ENCODE assay signal across 12 mouse cellular contexts in the genomic region with DNA sequence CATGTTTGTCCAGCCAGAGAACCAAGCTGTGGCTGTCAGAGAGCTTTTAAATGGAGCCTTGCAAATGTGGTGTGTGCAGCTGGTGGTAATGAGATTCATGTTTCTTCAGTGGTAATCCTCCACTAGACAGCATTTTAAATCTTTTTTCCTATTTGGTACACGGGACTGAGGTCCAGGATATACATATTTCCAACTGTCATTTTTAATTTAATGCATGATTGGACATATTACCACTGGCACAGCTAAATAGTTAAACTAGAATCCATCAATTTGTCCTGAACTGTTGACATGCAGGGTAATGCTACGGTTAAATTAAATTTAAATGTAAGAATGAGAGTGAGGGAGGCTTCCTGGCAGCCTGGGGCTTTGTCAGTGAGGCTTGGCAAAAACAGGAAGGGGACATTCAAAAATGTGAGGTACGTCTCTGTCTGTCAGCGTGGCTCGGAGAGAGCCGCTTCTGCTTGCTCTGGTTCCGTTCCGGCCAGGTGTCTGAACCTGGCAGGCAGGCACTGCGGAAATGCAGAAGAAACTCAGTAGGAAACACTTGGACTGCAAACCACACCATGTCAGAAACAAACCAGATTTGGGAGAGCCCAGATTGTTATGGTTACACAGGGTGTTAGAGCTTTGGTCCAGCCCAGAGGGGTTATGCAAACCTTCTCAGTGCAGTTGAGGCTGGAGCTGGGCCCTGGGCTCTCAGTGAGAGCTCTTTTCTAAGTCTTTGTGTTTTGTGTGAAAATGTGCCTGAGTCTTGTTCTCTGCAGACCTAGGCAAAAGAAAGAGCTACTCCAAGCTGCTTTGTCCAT.
DNase-seq lines count a peak whose midpoint lies in the region; ATAC-seq lines count a peak whose summit lies in the region.
"Had no signal": no experiment of that assay in that cellular context is flagged by ENCODE, and none has a peak within 500 bp of the region (broad histone marks: within the 10 kb centered on the region; RNA-seq: fewer than 3 reads in every experiment).

No protein-coding gene starts in this region.

- no peak overlapping the region for H3K27ac ChIP-seq in hindbrain, embryonic 11.5 days (ENCODE audit: low read depth, low read length)
- H3K27ac ChIP-seq in hindbrain, embryonic 10.5 days: no peak overlapping the region
- H3K27ac ChIP-seq in midbrain, embryonic 12.5 days (replicated peaks): peak overlapping the region; percentile 54
- H3K27ac ChIP-seq: heart, embryonic 13.5 days; liver, embryonic 14.5 days had no signal

- H3K36me3 ChIP-seq in hindbrain, embryonic 11.5 days (ENCODE audit: control insufficient read depth, insufficient read depth, low read length): no peaks in the 10 kb centered on the region
- H3K36me3 ChIP-seq in hindbrain, embryonic 10.5 days: no peaks in the 10 kb centered on the region
- no peaks in the 10 kb centered on the region for H3K36me3 ChIP-seq in midbrain, embryonic 12.5 days
- H3K36me3 ChIP-seq: heart, embryonic 13.5 days had no signal

- H3K4me1 ChIP-seq in hindbrain, embryonic 11.5 days (replicated peaks; ENCODE audit: control insufficient read depth, insufficient read depth, low read length): no peaks in the 10 kb centered on the region
- H3K4me1 ChIP-seq in hindbrain, embryonic 10.5 days (replicated peaks): no peaks in the 10 kb centered on the region
- peaks cover 7% of the 10 kb centered on the region; the same call in 1 of the 2 replicates for H3K4me1 ChIP-seq in midbrain, embryonic 12.5 days
- H3K4me1 ChIP-seq: heart, embryonic 13.5 days had no signal

- WGBS in hindbrain, embryonic 11.5 days: 73% methylated on average over 9 of the region's 9 CpGs
- WGBS in hindbrain, embryonic 10.5 days: 76% methylated on average over 9 of the region's 9 CpGs
- 63% methylated on average over 9 of the region's 9 CpGs for WGBS in midbrain, embryonic 12.5 days

- H3K9me3 ChIP-seq in hindbrain, embryonic 11.5 days (ENCODE audit: control insufficient read depth, low read length): no peaks in the 10 kb centered on the region
- H3K9me3 ChIP-seq in hindbrain, embryonic 10.5 days: no peaks in the 10 kb centered on the region
- H3K9me3 ChIP-seq in midbrain, embryonic 12.5 days: no peaks in the 10 kb centered on the region
- H3K9me3 ChIP-seq: heart, embryonic 13.5 days had no signal

- no peaks in the 10 kb centered on the region for H3K27me3 ChIP-seq in hindbrain, embryonic 11.5 days (ENCODE audit: control insufficient read depth, insufficient read depth, low read length)
- no peaks in the 10 kb centered on the region for H3K27me3 ChIP-seq in hindbrain, embryonic 10.5 days (ENCODE audit: insufficient read depth, poor library complexity, severe bottlenecking)
- H3K27me3 ChIP-seq in midbrain, embryonic 12.5 days: no peaks in the 10 kb centered on the region

- H3K9ac ChIP-seq in hindbrain, embryonic 11.5 days (ENCODE audit: low read depth, low read length): no peak overlapping the region
- H3K9ac ChIP-seq in midbrain, embryonic 12.5 days (replicated peaks): no peak overlapping the region
- H3K9ac ChIP-seq: heart, embryonic 13.5 days; liver, embryonic 14.5 days had no signal

- peak; percentile 43; the same call in 1 of the 2 replicates for ATAC-seq in hindbrain, embryonic 11.5 days (ENCODE audit: low FRiP score)
- ATAC-seq in midbrain, embryonic 12.5 days (ENCODE audit: low FRiP score, low read depth): peak; percentile 62; the same call in 1 of the 2 replicates

- no peak overlapping the region for H3K4me3 ChIP-seq in hindbrain, embryonic 11.5 days (ENCODE audit: low read depth, low read length)
- H3K4me3 ChIP-seq in hindbrain, embryonic 10.5 days: no peak overlapping the region
- no peak overlapping the region for H3K4me3 ChIP-seq in midbrain, embryonic 12.5 days
- H3K4me3 ChIP-seq: heart, embryonic 13.5 days had no signal

- no peak for DNase-seq in hindbrain, embryonic 11.5 days (ENCODE audit: low spot score)
- DNase-seq in hindbrain, embryonic 10.5 days (ENCODE audit: low spot score): no peak
- peak; percentile 50 for DNase-seq in cerebellum, postnatal 36 days
- peak; percentile 63 for DNase-seq in thymus, postnatal 14 days
- no peak for DNase-seq in ovary, postnatal 36 days (ENCODE audit: low spot score)
- no peak for DNase-seq in left cerebral cortex, adult 8-10 months (ENCODE audit: low spot score in 2 of 2)
- DNase-seq in right cerebral cortex, postnatal 10 days (ENCODE audit: low spot score in 2 of 2): no peak
- DNase-seq: adrenal gland, postnatal 25 days; kidney, postnatal 25 days had no signal

- H3K4me2 ChIP-seq in hindbrain, embryonic 11.5 days (replicated peaks; ENCODE audit: low read depth, low read length): no peak overlapping the region
- H3K4me2 ChIP-seq in midbrain, embryonic 12.5 days (replicated peaks): no peak overlapping the region
- H3K4me2 ChIP-seq: heart, embryonic 13.5 days had no signal

Comparison
In these comparisons a context has a peak if more than half of its experiments do, and no peak if none do; other contexts are left out.
1. DNase-seq: peak in cerebellum, postnatal 36 days (2 of 2) and thymus, postnatal 14 days (single experiment); none in hindbrain, embryonic 11.5 days (single experiment), hindbrain, embryonic 10.5 days (single experiment), ovary, postnatal 36 days (single experiment), left cerebral cortex, adult 8-10 months (0 of 2) and right cerebral cortex, postnatal 10 days (0 of 2).